Mouse (Mus musculus): ENCODE data around the gene Sirpb1c. TPM values are rescaled to one million over a fixed set of nuclear protein-coding genes. Genes with fewer than 3 reads are reported as not detected.
"Not testable (repeated sequence)": the region's sequence is repeated elsewhere in the genome, so short reads cannot be mapped to it uniquely, and the experiment has no call there.

Sirpb1c gene
- polyA plus RNA-seq (2012; rRNA removed) = 0.11 TPM in 1 of 2 replicates, not detected in the other

- H3K27me3 ChIP-seq (ENCODE audit: control insufficient read depth, insufficient read depth, low read length); H3K27ac ChIP-seq (ENCODE audit: insufficient read depth, low read depth, low read length); H3K4me1 ChIP-seq (ENCODE audit: control insufficient read depth, insufficient read depth, insufficient read length, low read length); H3K36me3 ChIP-seq (ENCODE audit: control insufficient read depth, insufficient read depth, low read length); H3K4me3 ChIP-seq (ENCODE audit: low read depth, low read length): not testable (repeated sequence)
- 88% methylated on average over 1 of the region's 1 CpGs for WGBS
Measured at GRCm38 (mm10) chr3:15848280-15848679, at the start of gene Sirpb1c. Gene Sirpb1c, minus strand, starts transcription at chr3:15848528.

GRCm38 (mm10) chr3:15886380-15886779 is 38.1 kb upstream of the Sirpb1c start:
- H3K27ac ChIP-seq (ENCODE audit: insufficient read depth, low read depth, low read length) = no peak overlapping the region
- no peaks in the 10 kb centered on the region for H3K36me3 ChIP-seq (ENCODE audit: control insufficient read depth, insufficient read depth, low read length)
- H3K27me3 ChIP-seq (ENCODE audit: control insufficient read depth, insufficient read depth, low read length) = no peaks in the 10 kb centered on the region
- H3K4me1 ChIP-seq (ENCODE audit: control insufficient read depth, insufficient read depth, insufficient read length, low read length) = no peaks in the 10 kb centered on the region
- TF ChIP-seq CTCF (IDR thresholded peaks at IDR 0.05; ENCODE audit: extremely low read depth, insufficient read length, insufficient replicate concordance, low read depth, low read length) (no peak), POLR2A (IDR thresholded peaks at IDR 0.05; ENCODE audit: low read depth, low read length) (no peak)
- WGBS = 90% methylated on average over 3 of the region's 3 CpGs
- H3K4me3 ChIP-seq (ENCODE audit: low read depth, low read length) = no peak overlapping the region

GRCm38 (mm10) chr3:15855773-15856172 is 7.4 kb upstream of the Sirpb1c start:
- H3K4me3 ChIP-seq (ENCODE audit: low read depth, low read length); H3K36me3 ChIP-seq (ENCODE audit: control insufficient read depth, insufficient read depth, low read length); H3K27me3 ChIP-seq (ENCODE audit: control insufficient read depth, insufficient read depth, low read length); H3K4me1 ChIP-seq (ENCODE audit: control insufficient read depth, insufficient read depth, insufficient read length, low read length); H3K27ac ChIP-seq (ENCODE audit: insufficient read depth, low read depth, low read length): not testable (repeated sequence)

GRCm38 (mm10) chr3:15849922-15850321 is 1.6 kb upstream of the Sirpb1c start:
- no peaks in the 10 kb centered on the region for H3K4me1 ChIP-seq (ENCODE audit: control insufficient read depth, insufficient read depth, insufficient read length, low read length)
- no peak overlapping the region for H3K27ac ChIP-seq (ENCODE audit: insufficient read depth, low read depth, low read length)
- no peaks in the 10 kb centered on the region for H3K36me3 ChIP-seq (ENCODE audit: control insufficient read depth, insufficient read depth, low read length)
- H3K4me3 ChIP-seq (ENCODE audit: low read depth, low read length) = no peak overlapping the region
- 92% methylated on average over 1 of the region's 1 CpGs for WGBS
- no peaks in the 10 kb centered on the region for H3K27me3 ChIP-seq (ENCODE audit: control insufficient read depth, insufficient read depth, low read length)
- TF ChIP-seq CTCF (IDR thresholded peaks at IDR 0.05; ENCODE audit: extremely low read depth, insufficient read length, insufficient replicate concordance, low read depth, low read length) = no peak
- no peak for TF ChIP-seq POLR2A (IDR thresholded peaks at IDR 0.05; ENCODE audit: low read depth, low read length)

GRCm38 (mm10) chr3:15847332-15848047 is 838 bp downstream of the Sirpb1c start:
- no peaks in the 10 kb centered on the region for H3K36me3 ChIP-seq (ENCODE audit: control insufficient read depth, insufficient read depth, low read length)
- TF ChIP-seq CTCF (IDR thresholded peaks at IDR 0.05; ENCODE audit: extremely low read depth, insufficient read length, insufficient replicate concordance, low read depth, low read length) = no peak
- TF ChIP-seq POLR2A (IDR thresholded peaks at IDR 0.05; ENCODE audit: low read depth, low read length) = no peak
- no peaks in the 10 kb centered on the region for H3K27me3 ChIP-seq (ENCODE audit: control insufficient read depth, insufficient read depth, low read length)
- 63% methylated on average over 3 of the region's 3 CpGs for WGBS
- H3K27ac ChIP-seq (ENCODE audit: insufficient read depth, low read depth, low read length) = no peak overlapping the region
- H3K4me3 ChIP-seq (ENCODE audit: low read depth, low read length) = no peak overlapping the region
- H3K4me1 ChIP-seq (ENCODE audit: control insufficient read depth, insufficient read depth, insufficient read length, low read length) = no peaks in the 10 kb centered on the region

DNA sequence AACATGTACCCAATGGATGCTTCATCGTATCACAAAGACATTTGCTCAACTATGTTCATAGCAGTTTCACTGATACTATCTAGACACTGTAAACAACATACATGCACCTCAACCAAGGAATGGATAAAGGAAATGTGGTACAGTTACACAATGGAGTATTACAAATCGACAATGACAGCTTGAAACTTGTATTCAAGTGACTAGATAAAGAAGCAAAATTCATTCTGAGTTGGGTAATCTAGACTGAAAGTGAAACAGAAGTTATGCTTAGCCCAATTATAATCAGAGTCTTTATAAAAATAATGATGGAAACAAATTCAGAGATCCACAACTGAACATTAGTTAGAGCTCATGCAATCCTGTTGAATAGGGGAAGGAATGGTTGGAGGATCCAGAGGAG is 74.7 kb downstream of the Sirpb1c start:
- H3K27ac ChIP-seq (ENCODE audit: insufficient read depth, low read depth, low read length); H3K36me3 ChIP-seq (ENCODE audit: control insufficient read depth, insufficient read depth, low read length); H3K27me3 ChIP-seq (ENCODE audit: control insufficient read depth, insufficient read depth, low read length); H3K4me1 ChIP-seq (ENCODE audit: control insufficient read depth, insufficient read depth, insufficient read length, low read length); H3K4me3 ChIP-seq (ENCODE audit: low read depth, low read length): not testable (repeated sequence)
- 68% methylated on average over 2 of the region's 2 CpGs for WGBS

Other genes with a start within 250 kb of the Sirpb1c start
- 0.13 TPM in 1 of 2 replicates, not detected in the other for gene Gm5150, start 157.9 kb upstream of the Sirpb1c start, polyA plus RNA-seq (2012; rRNA removed)

Data from small intestine, adult 2 months (tissue).